Mouse (Mus musculus): Measurements from ENCODE around the gene Gab2. TPM values are rescaled to one million over a fixed set of nuclear protein-coding genes. Genes with fewer than 3 reads are reported as not detected.

The Gab2 gene
- polyA plus RNA-seq, 1 experiment from 2014 or later: 17.9 TPM

DNA sequence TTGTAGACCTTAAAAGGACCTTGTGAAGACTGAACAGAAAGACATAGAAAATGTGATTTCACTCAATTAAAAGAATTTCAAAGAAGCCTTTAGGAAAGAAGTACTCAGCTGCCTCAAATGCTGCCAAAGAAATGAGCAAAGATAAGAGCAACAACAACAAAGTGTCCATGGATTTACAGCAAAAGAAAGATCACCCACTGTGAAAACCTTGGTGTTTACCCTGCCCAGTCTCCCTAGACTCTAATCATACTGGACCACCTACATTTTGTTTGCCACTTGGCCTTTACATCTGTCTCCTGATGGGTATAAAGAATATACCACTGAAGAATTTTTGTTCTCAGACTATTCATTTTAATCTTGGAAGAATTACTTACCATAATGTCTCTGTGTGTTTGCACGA lies 89.7 kb downstream of the Gab2 start:
- WGBS: 97% methylated on average over 1 of the region's 1 CpGs
- Histone ChIP-seq H3K9ac (replicated peaks; ENCODE audit: low read length) (no peak overlapping the region), H3K27me3 (ENCODE audit: control insufficient read depth, insufficient read depth, low read length) (no peaks in the 10 kb centered on the region), H3K4me2 (ENCODE audit: low read length) (no peak overlapping the region), H3K4me3 (replicated peaks; ENCODE audit: low read depth, low read length) (no peak overlapping the region), H3K27ac (replicated peaks; ENCODE audit: low read depth, low read length) (no peak overlapping the region), H3K36me3 (ENCODE audit: control insufficient read depth, insufficient read depth, low read length) (no peaks in the 10 kb centered on the region), H3K9me3 (ENCODE audit: control insufficient read depth, low read length) (no peaks in the 10 kb centered on the region), H3K4me1 (ENCODE audit: control insufficient read depth, insufficient read depth, low read length) (no peaks in the 10 kb centered on the region)
- no peak for ATAC-seq (ENCODE audit: low FRiP score, low TSS enrichment)
- DNase-seq: no peak

DNA sequence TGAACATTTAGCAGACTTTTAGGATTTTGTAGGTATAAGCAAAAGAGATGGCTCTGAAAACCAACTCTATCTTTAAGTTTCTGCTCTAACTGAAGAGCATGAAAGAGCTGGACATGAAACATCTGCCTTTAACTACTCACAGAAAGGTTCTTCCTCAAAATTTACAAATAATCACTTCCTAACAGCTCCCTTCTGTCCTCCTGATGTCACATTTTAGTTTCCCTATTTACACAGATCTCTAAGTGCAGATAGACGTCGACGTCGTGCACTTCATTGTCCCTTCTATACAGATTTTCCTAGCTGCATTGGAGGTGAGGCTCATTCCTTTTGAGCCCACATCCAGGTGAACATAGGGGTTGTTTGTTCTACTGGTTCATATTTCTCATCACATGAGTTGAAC lies 90.3 kb downstream of the Gab2 start:
- no peak overlapping the region for H3K4me3 ChIP-seq (replicated peaks; ENCODE audit: low read depth, low read length)
- no peak overlapping the region for H3K9ac ChIP-seq (replicated peaks; ENCODE audit: low read length)
- H3K9me3 ChIP-seq (ENCODE audit: control insufficient read depth, low read length): no peaks in the 10 kb centered on the region
- H3K36me3 ChIP-seq (ENCODE audit: control insufficient read depth, insufficient read depth, low read length): no peaks in the 10 kb centered on the region
- no peak overlapping the region for H3K4me2 ChIP-seq (ENCODE audit: low read length)
- H3K4me1 ChIP-seq (ENCODE audit: control insufficient read depth, insufficient read depth, low read length): no peaks in the 10 kb centered on the region
- no peak overlapping the region for H3K27ac ChIP-seq (replicated peaks; ENCODE audit: low read depth, low read length)
- DNase-seq (no peak), ATAC-seq (ENCODE audit: low FRiP score, low TSS enrichment) (no peak)
- 93% methylated on average over 4 of the region's 4 CpGs for WGBS
- no peaks in the 10 kb centered on the region for H3K27me3 ChIP-seq (ENCODE audit: control insufficient read depth, insufficient read depth, low read length)

DNA sequence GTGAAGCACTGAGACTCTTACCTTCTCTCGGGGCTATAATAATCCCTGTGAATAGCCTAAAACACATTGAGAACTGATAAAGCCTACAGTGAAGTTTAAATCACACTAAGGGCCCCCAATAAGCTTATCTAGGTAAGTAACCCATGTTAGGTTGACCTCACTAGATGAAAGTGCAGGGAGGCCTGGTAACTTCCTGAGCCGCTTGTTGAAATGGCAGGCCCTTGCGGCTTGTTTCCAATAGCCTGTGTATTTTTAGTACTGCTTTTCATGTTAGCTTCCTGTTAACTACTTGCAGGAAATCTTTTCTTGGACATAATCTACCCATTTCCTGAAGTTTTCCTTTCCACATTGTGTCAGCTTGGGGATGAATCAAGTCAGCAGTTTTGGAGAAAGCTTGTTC lies 90.7 kb downstream of the Gab2 start:
- no peaks in the 10 kb centered on the region for H3K9me3 ChIP-seq (ENCODE audit: control insufficient read depth, low read length)
- ATAC-seq (ENCODE audit: low FRiP score, low TSS enrichment) (no peak), DNase-seq (no peak)
- H3K27ac ChIP-seq (replicated peaks; ENCODE audit: low read depth, low read length): no peak overlapping the region
- H3K4me1 ChIP-seq (ENCODE audit: control insufficient read depth, insufficient read depth, low read length): no peaks in the 10 kb centered on the region
- H3K4me3 ChIP-seq (replicated peaks; ENCODE audit: low read depth, low read length): no peak overlapping the region
- H3K9ac ChIP-seq (replicated peaks; ENCODE audit: low read length): no peak overlapping the region
- H3K36me3 ChIP-seq (ENCODE audit: control insufficient read depth, insufficient read depth, low read length): no peaks in the 10 kb centered on the region
- no peak overlapping the region for H3K4me2 ChIP-seq (ENCODE audit: low read length)
- no peaks in the 10 kb centered on the region for H3K27me3 ChIP-seq (ENCODE audit: control insufficient read depth, insufficient read depth, low read length)
- WGBS: 88% methylated on average over 3 of the region's 3 CpGs

DNA sequence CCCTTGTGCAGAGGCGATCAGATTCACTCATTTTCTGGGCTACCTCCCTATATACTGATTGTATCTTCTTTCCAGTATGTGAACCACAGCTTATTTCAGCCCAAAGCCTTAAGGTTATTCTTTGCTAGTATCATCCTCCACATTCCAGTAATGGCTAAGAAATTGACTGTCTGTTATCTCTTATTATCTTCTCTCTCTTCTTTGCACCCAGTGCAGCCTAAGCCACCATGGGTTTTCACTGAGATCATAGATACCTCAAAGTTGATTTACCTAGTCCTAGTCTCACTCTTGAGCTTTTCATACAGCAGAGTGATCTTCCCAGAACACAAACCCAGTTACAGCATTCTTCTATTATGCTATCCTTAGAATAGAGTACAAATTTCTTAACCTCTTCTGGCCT lies 100.5 kb downstream of the Gab2 start:
- Histone ChIP-seq H3K4me1 (ENCODE audit: control insufficient read depth, insufficient read depth, low read length) (no peaks in the 10 kb centered on the region), H3K4me3 (replicated peaks; ENCODE audit: low read depth, low read length) (no peak overlapping the region), H3K9me3 (ENCODE audit: control insufficient read depth, low read length) (no peaks in the 10 kb centered on the region), H3K27me3 (ENCODE audit: control insufficient read depth, insufficient read depth, low read length) (no peaks in the 10 kb centered on the region), H3K4me2 (ENCODE audit: low read length) (no peak overlapping the region), H3K36me3 (ENCODE audit: control insufficient read depth, insufficient read depth, low read length) (no peaks in the 10 kb centered on the region), H3K27ac (replicated peaks; ENCODE audit: low read depth, low read length) (no peak overlapping the region), H3K9ac (replicated peaks; ENCODE audit: low read length) (no peak overlapping the region)
- ATAC-seq (ENCODE audit: low FRiP score, low TSS enrichment) (no peak), DNase-seq (no peak)
- 82% methylated on average over 1 of the region's 1 CpGs for WGBS

DNA sequence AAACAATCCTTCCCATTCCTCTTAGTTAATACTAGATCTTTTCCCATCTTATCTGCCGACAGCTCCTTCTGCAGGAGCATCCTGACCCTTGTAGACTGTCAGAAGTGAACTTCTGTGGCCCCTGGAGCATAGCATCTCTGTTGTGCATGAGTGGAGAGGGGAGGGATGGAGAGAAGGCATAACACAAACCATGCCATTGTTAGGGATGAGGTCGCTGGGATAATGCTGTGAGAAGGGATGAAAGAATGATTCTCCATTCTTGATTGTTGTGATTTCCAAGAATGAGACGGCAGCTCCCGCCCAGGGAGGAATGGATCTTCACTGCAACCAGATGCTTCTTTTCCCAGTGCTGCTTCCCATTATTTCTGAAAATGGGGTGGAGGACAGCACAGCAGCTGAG lies 102.0 kb downstream of the Gab2 start:
- no peak overlapping the region for H3K27ac ChIP-seq (replicated peaks; ENCODE audit: low read depth, low read length)
- no peaks in the 10 kb centered on the region for H3K36me3 ChIP-seq (ENCODE audit: control insufficient read depth, insufficient read depth, low read length)

DNA sequence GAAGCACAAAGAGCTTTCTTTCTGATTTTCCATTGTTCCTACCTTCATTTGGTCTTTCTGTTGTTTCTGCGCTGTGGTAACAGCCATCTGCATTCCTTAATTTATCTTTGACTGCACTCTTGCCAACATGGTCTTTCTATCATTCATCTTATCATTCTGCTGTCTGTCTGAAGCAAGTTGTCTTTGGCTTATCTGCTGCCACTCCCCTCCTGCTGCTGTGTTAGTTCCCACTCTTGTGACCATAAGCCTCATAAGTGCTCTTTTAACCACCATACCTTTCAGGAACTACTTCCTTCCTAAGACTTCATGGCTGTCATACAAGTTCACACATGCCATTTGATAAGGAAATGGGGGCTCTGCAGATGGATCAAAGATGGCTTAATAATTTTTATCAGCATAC lies 102.6 kb downstream of the Gab2 start:
- Histone ChIP-seq H3K4me3 (replicated peaks; ENCODE audit: low read depth, low read length) (no peak overlapping the region), H3K27ac (replicated peaks; ENCODE audit: low read depth, low read length) (no peak overlapping the region), H3K4me2 (ENCODE audit: low read length) (no peak overlapping the region), H3K9me3 (ENCODE audit: control insufficient read depth, low read length) (no peaks in the 10 kb centered on the region), H3K9ac (replicated peaks; ENCODE audit: low read length) (no peak overlapping the region), H3K4me1 (ENCODE audit: control insufficient read depth, insufficient read depth, low read length) (no peaks in the 10 kb centered on the region), H3K36me3 (ENCODE audit: control insufficient read depth, insufficient read depth, low read length) (no peaks in the 10 kb centered on the region), H3K27me3 (ENCODE audit: control insufficient read depth, insufficient read depth, low read length) (no peaks in the 10 kb centered on the region)
- 74% methylated on average over 1 of the region's 1 CpGs for WGBS
- no peak for DNase-seq
- ATAC-seq (ENCODE audit: low FRiP score, low TSS enrichment): no peak

More for the DNA sequence above, 102.0 kb downstream of the Gab2 start:
- WGBS: 15% methylated on average over 4 of the region's 4 CpGs
- Histone ChIP-seq H3K9me3 (ENCODE audit: control insufficient read depth, low read length) (no peaks in the 10 kb centered on the region), H3K4me1 (ENCODE audit: control insufficient read depth, insufficient read depth, low read length) (no peaks in the 10 kb centered on the region), H3K9ac (replicated peaks; ENCODE audit: low read length) (no peak overlapping the region), H3K4me2 (ENCODE audit: low read length) (no peak overlapping the region), H3K27me3 (ENCODE audit: control insufficient read depth, insufficient read depth, low read length) (no peaks in the 10 kb centered on the region), H3K4me3 (replicated peaks; ENCODE audit: low read depth, low read length) (no peak overlapping the region)
- no peak for ATAC-seq (ENCODE audit: low FRiP score, low TSS enrichment)
- DNase-seq: no peak

DNA sequence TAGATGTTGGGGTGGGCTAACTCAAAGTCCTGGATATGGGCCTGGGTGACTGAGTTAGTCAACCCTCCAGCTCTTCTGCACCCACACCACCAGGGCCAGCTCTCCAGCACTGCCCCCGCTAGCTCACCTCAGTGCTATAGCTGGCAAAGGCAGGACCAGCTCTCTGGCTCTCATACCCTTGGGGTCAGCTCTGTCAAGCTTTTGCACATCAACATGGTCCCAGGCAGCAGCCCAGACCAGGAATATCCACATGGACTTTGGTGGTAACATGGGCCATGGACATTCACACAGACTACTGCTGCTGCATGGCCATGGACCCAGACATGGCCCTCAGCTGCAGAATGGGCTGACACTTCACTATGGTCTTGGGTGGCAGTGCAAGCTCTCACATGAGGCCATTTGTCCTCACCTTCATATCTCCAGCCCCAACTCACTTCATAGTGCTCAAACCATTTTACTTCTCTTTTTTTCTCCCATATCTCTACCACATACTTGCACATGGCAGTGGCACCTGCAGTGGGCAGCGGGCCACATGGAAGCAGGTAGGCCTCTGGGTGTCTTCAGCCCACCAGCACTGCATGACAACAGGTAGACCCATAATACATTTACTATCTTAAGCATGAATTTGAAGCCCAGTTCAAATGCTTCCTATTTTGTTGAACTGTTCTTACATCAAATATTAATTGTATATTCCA lies 106.1 kb downstream of the Gab2 start:
- Histone ChIP-seq H3K9me3 (ENCODE audit: control insufficient read depth, low read length) (no peaks in the 10 kb centered on the region), H3K9ac (replicated peaks; ENCODE audit: low read length) (no peak overlapping the region), H3K4me2 (ENCODE audit: low read length) (no peak overlapping the region), H3K27me3 (ENCODE audit: control insufficient read depth, insufficient read depth, low read length) (no peaks in the 10 kb centered on the region), H3K36me3 (ENCODE audit: control insufficient read depth, insufficient read depth, low read length) (no peaks in the 10 kb centered on the region), H3K4me1 (ENCODE audit: control insufficient read depth, insufficient read depth, low read length) (no peaks in the 10 kb centered on the region), H3K4me3 (replicated peaks; ENCODE audit: low read depth, low read length) (no peak overlapping the region), H3K27ac (replicated peaks; ENCODE audit: low read depth, low read length) (no peak overlapping the region)
- WGBS: 95% methylated on average over 2 of the region's 2 CpGs
- no peak for DNase-seq
- ATAC-seq (ENCODE audit: low FRiP score, low TSS enrichment): no peak

DNA sequence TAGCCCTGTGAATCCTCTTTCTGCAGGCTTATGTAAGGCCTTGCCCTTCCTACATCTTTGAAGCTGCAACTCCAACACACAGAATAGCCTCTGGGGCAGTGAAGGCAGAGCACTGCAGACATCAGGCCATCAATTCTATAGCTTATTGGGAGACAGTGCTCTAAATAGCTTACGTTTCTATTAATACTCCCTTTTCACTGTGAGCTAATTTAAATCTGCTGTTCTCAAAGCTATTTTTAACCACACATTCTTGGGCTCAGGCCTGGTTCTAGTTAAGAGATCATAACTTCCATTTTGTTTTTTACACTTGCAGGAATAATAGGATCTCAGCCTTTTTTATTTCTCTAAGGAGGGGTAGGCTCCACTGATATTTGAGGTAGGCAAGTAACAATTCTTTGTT lies 107.7 kb downstream of the Gab2 start:
- no peaks in the 10 kb centered on the region for H3K9me3 ChIP-seq (ENCODE audit: control insufficient read depth, low read length)
- no peak overlapping the region for H3K9ac ChIP-seq (replicated peaks; ENCODE audit: low read length)
- no peaks in the 10 kb centered on the region for H3K4me1 ChIP-seq (ENCODE audit: control insufficient read depth, insufficient read depth, low read length)
- no peaks in the 10 kb centered on the region for H3K27me3 ChIP-seq (ENCODE audit: control insufficient read depth, insufficient read depth, low read length)
- DNase-seq (no peak), ATAC-seq (ENCODE audit: low FRiP score, low TSS enrichment) (no peak)
- no peak overlapping the region for H3K4me3 ChIP-seq (replicated peaks; ENCODE audit: low read depth, low read length)
- H3K27ac ChIP-seq (replicated peaks; ENCODE audit: low read depth, low read length): no peak overlapping the region
- H3K4me2 ChIP-seq (ENCODE audit: low read length): no peak overlapping the region
- no peaks in the 10 kb centered on the region for H3K36me3 ChIP-seq (ENCODE audit: control insufficient read depth, insufficient read depth, low read length)
- 72% methylated on average over 1 of the region's 1 CpGs for WGBS

DNA sequence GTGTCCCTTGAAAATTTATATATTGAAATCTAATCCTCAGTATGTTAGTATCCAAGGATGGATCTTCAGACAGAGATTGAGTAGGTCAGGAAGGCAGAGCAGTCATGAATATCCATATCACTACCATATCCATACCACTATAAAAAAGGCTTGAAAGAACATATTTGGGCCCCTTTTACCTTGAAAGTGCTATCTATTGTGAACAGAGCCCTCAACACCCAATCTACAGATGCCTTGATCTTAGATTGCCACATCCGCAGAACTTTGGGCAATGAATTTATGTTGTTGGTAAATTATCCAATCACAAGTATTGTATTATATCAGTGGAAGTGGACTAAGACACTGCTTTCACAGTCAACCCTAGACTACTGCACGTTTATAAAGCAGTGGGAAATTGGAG lies 122.5 kb downstream of the Gab2 start:
- Histone ChIP-seq H3K4me2 (ENCODE audit: low read length) (no peak overlapping the region), H3K27me3 (ENCODE audit: control insufficient read depth, insufficient read depth, low read length) (no peaks in the 10 kb centered on the region), H3K27ac (replicated peaks; ENCODE audit: low read depth, low read length) (no peak overlapping the region), H3K4me1 (ENCODE audit: control insufficient read depth, insufficient read depth, low read length) (no peaks in the 10 kb centered on the region), H3K9me3 (ENCODE audit: control insufficient read depth, low read length) (no peaks in the 10 kb centered on the region), H3K36me3 (ENCODE audit: control insufficient read depth, insufficient read depth, low read length) (no peaks in the 10 kb centered on the region), H3K4me3 (replicated peaks; ENCODE audit: low read depth, low read length) (no peak overlapping the region), H3K9ac (replicated peaks; ENCODE audit: low read length) (no peak overlapping the region)
- DNase-seq (no peak), ATAC-seq (ENCODE audit: low FRiP score, low TSS enrichment) (no peak)
- WGBS: 77% methylated on average over 2 of the region's 2 CpGs
